Mouse (Mus musculus): ENCODE measurements at regions not wholly inside any gene's neighbourhood (a gene's known extent, or its start where the extent isn't known, plus 50 kb on each side); places are given as distances from the start of the nearest gene placed in this dataset.
"Not testable (repeated sequence)": the region's sequence is repeated elsewhere in the genome, so short reads cannot be mapped to it uniquely, and the experiment has no call there.

- no peak overlapping the region for H3K4me3 ChIP-seq (replicated peaks)
- no peaks in the 10 kb centered on the region for H3K36me3 ChIP-seq (ENCODE audit: control insufficient read depth)
- H3K4me1 ChIP-seq (ENCODE audit: control insufficient read depth): no peaks in the 10 kb centered on the region
- TF ChIP-seq TAL1 (IDR thresholded peaks at IDR 0.05; ENCODE audit: low read length) (no peak), GATA1 (IDR thresholded peaks at IDR 0.05; ENCODE audit: low read length) (no peak)
- H3K9me3 ChIP-seq (ENCODE audit: control insufficient read depth, low read length): peaks cover 25% of the 10 kb centered on the region
- H3K27me3 ChIP-seq (ENCODE audit: control insufficient read depth): no peaks in the 10 kb centered on the region
Measured at GRCm38 (mm10) chr13:12864263-12864662, 64.4 kb upstream of the Prl2c3 start.

DNA sequence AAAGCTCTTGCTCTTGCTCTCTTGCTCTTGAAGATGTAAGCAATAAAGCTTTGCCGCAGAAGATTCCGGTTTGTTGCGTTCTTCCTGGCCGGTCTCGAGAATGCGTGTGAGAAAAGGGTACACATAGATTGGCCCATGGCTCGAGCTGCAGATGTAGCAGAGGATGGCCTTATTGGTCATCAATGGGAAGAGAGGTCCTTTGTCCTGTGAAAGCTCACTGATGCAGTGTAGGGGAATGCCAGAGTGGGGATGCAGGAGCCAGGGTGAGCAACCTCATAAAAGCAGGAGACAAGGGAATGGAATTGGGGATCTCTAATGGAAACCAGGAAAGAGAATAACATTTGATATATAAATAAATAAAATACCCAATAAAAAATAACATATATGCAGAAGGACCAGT, 63.7 kb upstream of the Prl2c3 start:
- not testable (repeated sequence) for H3K4me1 ChIP-seq (ENCODE audit: control insufficient read depth); H3K36me3 ChIP-seq (ENCODE audit: control insufficient read depth); H3K27me3 ChIP-seq (ENCODE audit: control insufficient read depth); H3K4me3 ChIP-seq (replicated peaks)
- H3K9me3 ChIP-seq (ENCODE audit: control insufficient read depth, low read length): peaks cover 30% of the 10 kb centered on the region

GRCm38 (mm10) chr13:12860954-12861353, 61.1 kb upstream of the Prl2c3 start:
- peaks cover 34% of the 10 kb centered on the region for H3K9me3 ChIP-seq (ENCODE audit: control insufficient read depth, low read length)
- not testable (repeated sequence) for H3K36me3 ChIP-seq (ENCODE audit: control insufficient read depth); H3K4me3 ChIP-seq (replicated peaks); H3K27me3 ChIP-seq (ENCODE audit: control insufficient read depth); H3K4me1 ChIP-seq (ENCODE audit: control insufficient read depth)

DNA sequence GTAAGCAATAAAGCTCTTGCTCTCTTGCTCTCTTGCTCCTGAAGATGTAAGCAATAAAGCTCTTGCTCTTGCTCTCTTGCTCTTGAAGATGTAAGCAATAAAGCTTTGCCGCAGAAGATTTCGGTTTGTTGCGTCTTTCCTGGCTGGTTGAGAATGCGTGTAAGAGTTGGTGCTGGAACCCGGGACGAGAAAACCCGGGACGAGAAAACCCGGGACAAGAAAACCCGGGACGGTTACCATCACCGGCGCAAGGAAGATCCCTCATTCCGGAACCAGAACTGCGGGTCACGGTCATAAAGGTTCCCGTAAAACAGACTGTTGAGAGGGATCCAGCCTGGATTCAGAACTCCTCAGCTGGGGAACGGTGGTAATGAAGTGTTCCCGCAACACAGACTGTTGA, 60.1 kb upstream of the Prl2c3 start:
- H3K4me3 ChIP-seq (replicated peaks); H3K36me3 ChIP-seq (ENCODE audit: control insufficient read depth); H3K4me1 ChIP-seq (ENCODE audit: control insufficient read depth); H3K27me3 ChIP-seq (ENCODE audit: control insufficient read depth): not testable (repeated sequence)
- H3K9me3 ChIP-seq (ENCODE audit: control insufficient read depth, low read length): peaks cover 34% of the 10 kb centered on the region

All from erythroblast, embryonic 14.5 days (primary cell).